Mouse (Mus musculus) heart, adult 11 months (tissue): ENCODE data around the gene Terb1.

Experiments
- DNase-seq: peaks from one replicate; pipeline ENCODE4 v3.0.0; 2022

Terb1 gene

DNA sequence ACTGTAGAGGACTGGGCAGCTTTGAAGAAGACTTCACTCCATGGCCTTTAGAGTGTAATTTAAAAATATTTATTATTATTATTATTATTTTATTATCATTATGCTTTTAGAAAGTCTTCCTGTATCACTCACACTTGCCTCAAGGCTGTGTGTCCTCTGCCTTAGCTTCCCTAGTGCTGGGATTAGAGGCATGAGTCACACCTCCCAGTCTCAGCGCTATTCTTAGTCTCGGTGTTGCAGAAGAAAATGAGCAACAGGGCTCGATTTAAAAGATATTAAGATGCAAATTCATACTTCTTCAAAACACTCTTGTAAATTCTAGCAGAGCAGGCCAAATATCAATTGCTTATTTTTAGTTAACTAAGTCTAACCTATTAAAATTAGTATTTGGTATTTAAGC is 60.9 kb downstream of the Terb1 start:
- DNase-seq: no peak

DNA sequence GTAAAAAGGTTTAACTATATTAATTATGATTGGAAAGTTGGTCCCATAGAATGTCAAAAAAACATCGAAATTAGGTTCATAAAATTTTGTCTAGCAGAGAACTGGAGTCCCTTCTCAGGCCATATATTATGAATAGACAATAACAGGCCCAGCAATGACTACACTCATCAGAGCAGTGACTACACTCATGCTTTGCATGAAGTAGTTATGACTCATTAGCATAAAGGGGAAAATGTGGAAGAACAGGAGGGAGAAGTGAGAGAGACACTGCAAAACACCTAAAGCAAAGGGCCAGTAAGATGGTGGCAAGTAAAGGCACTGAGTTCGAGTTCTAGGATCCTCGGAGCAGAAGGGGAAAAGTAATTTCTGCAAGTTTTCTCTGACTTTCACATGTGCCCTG is 63.7 kb downstream of the Terb1 start:
- no peak for DNase-seq

- peak; percentile 56 for DNase-seq
These were observed 64.5 kb downstream of the Terb1 start for GRCm38 (mm10) chr8:104445248-104445647.

- peak; percentile 71 for DNase-seq
These were observed 66.5 kb downstream of the Terb1 start for GRCm38 (mm10) chr8:104443125-104443679.

DNA sequence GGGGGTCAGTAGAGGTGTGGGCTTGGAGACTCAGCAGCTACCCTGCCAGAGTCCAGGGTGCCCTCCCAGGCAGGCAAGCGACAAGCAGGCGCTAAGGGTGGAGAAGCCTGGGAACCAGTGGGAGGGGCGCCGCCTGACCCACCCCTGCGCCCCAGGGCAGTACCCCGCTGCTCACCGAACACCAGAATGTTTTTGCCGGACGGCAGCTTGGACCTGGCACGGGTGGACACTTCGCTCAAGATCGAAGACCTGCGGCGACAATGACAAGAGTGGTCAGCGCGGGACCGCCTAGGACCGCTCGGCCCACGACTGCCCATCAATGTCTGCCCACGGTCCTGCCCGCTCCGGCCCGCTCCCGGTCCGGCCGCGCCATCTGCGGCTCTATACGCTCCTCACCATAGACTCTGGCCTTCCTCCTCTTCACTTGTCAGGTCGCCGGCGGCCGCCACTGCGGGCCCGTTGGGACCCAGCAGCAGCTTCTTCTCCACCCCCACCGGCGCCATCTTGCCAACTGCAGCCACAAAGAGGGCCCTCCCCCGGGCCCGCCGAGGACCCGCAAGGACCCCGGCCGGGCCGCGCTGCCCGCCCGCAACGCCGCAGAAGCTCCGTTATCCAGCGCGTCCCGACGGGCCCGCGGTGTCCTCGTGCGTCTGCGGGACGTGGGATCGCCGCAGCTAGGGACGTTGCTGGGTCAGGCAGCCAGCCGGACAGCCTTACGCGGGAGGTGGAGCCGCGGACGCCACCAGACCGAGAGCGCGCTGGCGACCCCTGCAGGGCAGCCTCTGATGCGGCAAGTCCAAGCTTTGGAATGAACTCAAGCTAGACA is 67.2 kb downstream of the Terb1 start, which contains the start of gene Dync1li2:
Gene Dync1li2, minus strand, starts transcription at position 749 of the 826 bp plus-strand sequence.
- DNase-seq: peak; percentile 99

DNA sequence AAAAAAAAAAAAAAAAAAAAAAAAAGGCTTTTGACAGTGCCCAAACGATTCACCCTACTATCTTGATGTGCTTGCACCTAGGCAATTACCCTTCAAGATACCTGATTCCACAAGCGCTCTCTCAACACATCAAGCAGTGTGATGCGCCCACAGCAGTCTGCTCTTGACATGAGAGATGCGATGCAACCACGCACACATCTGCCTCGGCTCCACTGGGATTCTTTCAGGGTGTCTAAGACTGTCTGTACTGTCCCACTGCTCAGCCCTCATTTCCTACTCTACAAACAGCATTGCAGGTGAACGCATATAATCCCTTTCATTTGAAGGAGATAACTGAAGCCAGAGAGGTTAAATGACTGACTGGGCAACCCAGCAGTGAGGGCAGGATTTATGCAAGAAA is 68.1 kb downstream of the Terb1 start:
- no peak for DNase-seq

GRCm38 (mm10) chr8:104439461-104439860 is 70.2 kb downstream of the Terb1 start:
- DNase-seq: peak; percentile 68

GRCm38 (mm10) chr8:104437494-104438135 is 72.1 kb downstream of the Terb1 start:
- DNase-seq: peak; percentile 72

- DNase-seq: peak; percentile 85
These were observed 73.1 kb downstream of the Terb1 start for GRCm38 (mm10) chr8:104436591-104436990.

GRCm38 (mm10) chr8:104436038-104436437 is 73.7 kb downstream of the Terb1 start:
- DNase-seq: peak; percentile 99

DNA sequence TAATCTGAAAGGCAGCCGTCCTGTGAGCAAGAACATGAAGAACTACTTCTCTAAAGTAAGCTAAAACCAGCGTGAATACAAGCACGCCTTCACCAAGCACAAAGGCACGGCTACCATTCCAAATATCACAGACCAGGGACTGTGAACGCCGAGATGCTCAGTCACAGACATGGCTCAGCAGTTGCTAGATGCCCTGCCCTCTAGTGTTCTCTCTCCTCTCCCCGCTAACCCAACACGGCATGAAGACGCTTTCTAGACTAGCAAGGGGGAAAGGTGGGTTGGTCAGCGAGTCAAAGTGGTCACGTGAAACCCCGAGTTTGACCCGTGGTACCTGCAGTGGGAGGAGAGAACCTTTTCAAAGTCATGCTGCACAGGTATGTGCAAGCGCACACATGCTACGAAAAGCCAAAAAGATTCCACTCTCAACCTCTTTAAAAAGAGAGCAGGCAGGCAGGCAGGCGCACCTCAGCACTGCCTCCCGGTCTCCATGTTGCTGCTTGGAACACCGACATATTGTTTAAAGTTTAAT is 74.8 kb downstream of the Terb1 start:
- DNase-seq: peak; percentile 89

GRCm38 (mm10) chr8:104434275-104434674 is 75.4 kb downstream of the Terb1 start:
- peak; percentile 89 for DNase-seq

DNA sequence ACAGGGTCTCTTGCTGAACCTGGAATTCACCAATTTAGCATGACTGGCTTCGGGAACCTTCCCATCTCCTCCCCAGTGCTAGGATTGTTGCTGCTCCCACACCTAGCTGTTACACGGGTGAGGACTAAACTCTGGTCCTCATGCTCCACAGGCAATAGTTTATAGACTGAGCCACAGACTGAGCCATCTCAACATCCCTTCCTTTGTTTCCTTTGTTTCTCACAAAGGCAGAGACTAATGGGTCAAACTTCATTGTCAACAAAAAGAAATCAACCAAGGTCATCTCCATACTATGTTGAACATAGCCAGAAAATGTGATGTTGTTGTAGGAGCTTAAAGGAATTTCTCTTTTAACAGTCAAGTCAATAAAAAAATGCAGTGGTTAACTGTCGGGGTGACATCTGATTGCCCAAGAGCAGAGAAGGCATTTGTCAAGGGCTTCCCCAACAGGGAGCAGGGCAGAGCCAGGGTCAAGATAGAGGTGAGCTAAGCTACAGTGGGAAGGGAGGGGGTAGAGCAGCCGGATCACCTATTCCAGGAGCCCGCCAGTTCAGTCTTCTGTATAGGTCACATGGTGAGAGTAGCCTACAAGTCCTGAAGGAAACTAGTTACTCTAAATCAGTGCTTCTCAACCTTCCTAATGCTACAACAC is 76.4 kb downstream of the Terb1 start:
- DNase-seq: peak; percentile 56

DNA sequence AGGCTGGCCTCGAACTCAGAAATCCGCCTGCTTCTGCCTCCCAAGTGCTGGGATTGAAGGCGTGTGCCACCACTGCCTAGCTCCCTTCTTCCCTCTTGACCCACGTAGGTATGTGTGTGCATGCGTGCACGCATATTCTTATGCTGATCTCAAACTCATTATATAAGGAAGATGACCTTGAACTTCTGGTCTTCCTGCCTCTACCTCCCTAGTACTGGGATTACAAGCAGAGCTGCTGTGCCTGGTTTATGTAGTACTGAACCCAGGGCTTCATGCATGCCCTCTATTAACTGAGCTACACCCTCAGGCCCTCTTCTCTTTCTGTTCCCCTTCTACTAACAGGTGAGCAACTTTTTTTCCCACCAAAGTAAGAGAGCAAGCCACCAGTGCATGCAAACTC is 77.1 kb downstream of the Terb1 start:
- peak; percentile 79 for DNase-seq

DNA sequence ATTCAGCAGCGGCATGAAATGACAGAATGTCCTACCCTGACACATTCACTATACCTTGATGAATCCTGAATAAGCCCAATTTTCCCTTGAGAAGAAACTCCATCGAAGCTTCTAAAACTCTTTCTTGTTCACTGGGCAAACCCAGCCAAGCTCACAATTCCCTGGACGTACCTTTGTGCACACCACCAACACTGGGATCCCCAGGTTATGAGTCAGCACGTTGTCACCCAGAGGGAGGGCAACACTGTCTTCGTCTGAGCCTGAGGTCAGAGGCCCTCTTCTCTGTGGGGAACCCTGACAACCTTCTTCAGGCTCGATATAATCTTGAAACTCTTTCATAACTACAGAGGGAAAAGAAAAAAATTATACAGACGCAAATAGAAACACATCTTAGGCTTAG is 79.5 kb downstream of the Terb1 start:
- DNase-seq: peak; percentile 65

DNA sequence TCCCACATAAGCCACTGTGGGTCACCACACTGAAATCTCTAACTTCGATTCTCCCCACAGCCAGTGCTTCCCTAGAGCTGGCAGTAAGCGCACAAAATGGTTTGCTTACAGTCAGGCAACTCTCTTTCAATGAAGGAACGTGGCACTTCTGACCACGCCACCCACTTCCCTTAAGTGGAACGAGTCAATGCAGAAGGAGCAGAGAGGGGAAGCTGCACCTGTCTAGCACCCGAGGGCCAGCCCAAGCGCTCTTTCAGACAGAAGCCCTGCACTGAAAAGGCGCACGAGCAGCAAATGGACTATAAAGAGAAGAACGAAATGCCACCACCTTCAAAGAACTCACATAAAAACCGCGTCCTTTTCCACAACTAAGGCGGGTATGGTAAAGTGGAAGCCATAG is 82.0 kb downstream of the Terb1 start:
- DNase-seq: peak; percentile 71

GRCm38 (mm10) chr8:104422313-104422712 is 87.4 kb downstream of the Terb1 start:
- no peak for DNase-seq

DNA sequence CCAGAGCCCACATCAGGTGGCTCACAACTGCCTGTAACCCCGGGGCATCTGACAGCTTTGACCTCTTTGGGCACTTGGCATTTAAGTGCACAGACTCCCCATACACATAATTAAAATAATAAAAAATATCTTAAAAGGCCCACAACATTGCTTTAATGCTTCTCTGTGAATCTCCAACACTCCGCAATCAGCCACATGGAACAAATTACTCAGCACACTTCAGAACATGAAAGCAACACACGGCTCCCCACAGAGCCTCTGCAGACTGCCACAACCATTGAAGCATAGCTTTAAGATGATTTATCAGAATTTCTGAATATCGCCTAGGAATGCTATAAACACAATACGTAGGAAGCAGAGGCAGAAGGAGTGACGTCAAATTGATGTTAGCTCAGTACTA is 93.7 kb downstream of the Terb1 start:
- no peak for DNase-seq

GRCm38 (mm10) chr8:104414204-104414603 is 95.5 kb downstream of the Terb1 start:
- no peak for DNase-seq

DNA sequence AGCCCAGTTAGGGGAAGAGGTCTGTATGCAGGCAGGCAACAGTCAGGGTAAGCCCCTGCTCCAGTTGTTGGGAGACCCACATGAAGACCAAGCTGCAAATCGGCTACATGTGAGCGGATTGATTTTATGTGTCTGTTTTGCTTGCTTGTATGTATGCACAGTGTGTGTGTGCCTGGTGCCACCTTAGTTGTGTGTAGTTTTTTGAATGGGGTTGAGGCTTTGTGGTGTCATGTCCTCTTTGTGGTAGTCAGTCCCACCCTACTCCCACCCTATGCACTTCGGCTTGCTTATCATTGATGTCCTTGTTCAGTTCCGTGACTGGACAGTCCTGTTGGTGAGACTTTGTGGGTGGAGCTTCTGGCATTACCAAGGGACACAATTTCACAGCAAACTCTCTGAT is 95.9 kb downstream of the Terb1 start:
- DNase-seq: no peak

DNA sequence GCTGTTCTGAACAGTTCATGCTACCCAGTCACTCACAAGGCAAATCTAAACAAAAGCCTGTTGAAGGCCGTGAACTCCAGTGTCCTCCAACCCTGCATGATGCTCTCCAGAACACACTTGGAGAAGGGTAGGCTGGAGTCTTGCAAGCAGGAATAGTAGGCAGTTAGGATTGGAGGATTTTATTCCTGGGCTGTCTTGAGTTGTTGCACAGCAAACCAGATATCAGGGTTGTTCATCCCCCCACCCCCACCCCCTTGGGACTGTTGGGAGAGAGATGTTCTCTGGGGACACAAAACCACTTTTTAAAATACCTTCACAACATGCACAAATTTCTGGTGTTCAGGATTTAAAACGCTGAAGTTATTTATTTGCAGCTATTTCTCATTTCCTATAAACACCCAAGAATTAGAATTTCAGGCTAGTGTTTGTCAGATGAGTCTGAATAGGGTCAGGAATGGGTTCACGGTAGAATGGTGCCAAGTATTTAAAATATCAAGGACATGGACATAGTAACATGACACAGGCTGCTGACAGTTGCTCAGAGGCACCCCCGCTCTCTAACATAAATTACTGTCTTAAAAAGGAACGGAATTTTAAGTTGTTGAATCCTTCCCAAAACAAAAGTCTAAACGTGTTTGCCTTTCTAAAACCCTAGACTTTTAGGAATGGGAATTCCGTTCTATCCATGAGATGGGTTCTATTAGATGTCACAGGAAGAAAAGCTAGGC is 96.7 kb downstream of the Terb1 start:
- DNase-seq: no peak

GRCm38 (mm10) chr8:104411972-104412371 is 97.7 kb downstream of the Terb1 start:
- peak; percentile 91 for DNase-seq
